Mouse (Mus musculus): ENCODE results near the gene Numb.

GRCm38 (mm10) chr12:83929186-83929804 lies 7.6 kb upstream of the Numb start:
- TF ChIP-seq CTCF (IDR thresholded peaks at IDR 0.05; ENCODE audit: low read depth) (no peak), EP300 (optimal IDR thresholded peaks at IDR 0.05) (no peak)

Data from stomach, postnatal 0 days (tissue).